Mouse (Mus musculus): ENCODE measurements around the gene Nptxr.

DNA sequence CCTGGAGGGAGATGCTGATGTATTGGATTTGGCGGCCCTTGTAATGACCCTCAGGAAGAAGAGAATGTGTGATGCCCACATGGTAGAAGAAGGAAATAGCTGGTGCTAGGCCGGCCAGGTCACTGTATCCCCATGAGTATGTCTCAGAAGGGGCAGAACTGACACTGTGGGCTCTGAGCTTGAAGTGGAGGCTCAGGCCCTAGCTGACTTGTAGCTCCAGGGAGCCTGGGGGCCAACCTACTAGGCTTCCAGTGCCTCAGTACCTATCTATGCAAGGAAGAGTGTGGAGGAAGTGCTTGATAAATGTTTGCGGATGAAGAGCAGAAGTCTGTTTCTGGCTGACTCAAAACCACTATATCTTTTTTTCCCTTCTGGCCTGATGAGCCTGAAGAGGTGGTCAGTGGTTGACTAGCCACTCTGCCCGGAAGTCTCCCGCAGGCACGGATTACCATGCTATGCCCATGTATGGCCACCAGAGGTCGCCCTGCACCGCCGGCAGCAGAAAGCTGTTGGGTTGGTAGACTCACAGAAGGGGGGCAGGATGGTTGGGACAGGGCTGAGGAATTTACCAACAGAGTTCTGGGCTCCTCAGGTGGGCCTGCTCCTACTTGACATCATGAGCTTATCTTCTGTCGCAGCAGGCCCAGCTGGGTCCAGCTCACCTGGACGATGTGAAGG, 51.7 kb downstream of the Nptxr start:
- TF ChIP-seq CTCF (IDR thresholded peaks at IDR 0.05; ENCODE audit: borderline replicate concordance, insufficient read depth, low read length) (peak; percentile 92), POLR2A (IDR thresholded peaks at IDR 0.05; ENCODE audit: low read depth, low read length) (no peak)

Data from embryonic fibroblast, embryonic 13.5 days (primary cell).